Mouse (Mus musculus): ENCODE results near the gene Wdr35.
"Not testable (repeated sequence)": the region's sequence is repeated elsewhere in the genome, so short reads cannot be mapped to it uniquely, and the experiment has no call there.

The Wdr35 gene

DNA sequence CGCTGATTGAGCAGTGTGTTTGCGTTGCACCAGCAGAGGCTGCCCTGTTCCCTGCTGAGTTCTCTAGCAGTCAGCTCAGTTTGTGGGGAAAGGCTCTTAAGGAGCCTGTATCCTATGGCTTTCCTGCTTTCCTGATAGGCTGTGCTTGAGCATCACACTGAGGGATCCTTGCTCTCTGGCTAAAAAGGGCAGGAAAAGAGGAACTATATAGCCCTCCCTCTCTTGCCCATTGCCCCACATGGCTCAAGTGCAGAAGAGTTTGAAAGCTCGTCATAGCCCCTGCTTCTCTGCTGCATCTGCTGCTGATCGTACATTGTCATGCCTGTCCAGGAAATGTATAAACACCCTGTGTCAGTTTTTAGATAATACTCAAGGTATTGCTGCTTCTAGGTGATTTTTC, 33.5 kb downstream of the Wdr35 start:
- no peak for DNase-seq (ENCODE audit: low spot score)

- DNase-seq (ENCODE audit: low spot score): no peak
These were observed 34.1 kb downstream of the Wdr35 start for GRCm38 (mm10) chr12:9007811-9008210.

DNA sequence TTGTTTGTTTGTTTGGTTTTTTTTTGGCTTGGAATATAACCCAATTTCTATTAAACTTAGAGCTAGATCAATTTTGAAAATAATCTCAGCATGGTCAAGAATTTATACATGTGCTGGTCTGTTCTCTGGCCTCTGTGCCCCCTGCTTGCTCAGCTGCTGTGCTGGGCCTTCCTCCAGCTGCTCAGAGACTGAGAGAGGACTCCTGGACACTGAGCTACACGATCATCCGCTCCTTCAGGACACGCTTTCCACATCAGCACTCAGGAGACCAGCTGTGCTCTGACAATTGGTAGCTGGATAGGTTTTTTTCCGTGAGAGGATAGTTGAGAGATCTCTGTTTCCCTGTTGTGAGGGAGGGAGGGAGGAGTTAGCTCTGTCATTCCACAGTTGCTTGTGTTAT, 36.6 kb downstream of the Wdr35 start:
- DNase-seq (ENCODE audit: low spot score): no peak

DNA sequence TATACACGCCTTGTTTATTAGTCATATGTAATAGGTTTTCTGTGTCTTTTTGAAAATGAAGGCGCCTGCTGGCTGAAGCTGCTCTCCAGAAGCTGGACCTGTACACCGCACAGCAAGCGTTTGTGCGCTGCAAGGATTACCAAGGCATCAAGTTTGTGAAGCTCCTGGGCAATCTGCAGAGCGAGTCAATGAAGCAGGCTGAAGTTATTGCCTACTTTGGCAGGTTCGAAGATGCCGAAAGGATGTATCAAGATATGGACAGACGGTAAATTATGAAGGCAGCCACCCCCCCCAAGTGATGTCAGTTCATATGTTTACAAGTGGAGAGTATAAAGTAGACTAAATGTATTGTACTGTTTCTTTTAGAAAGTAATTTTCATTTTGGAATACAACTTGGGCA, 42.7 kb downstream of the Wdr35 start:
- DNase-seq (ENCODE audit: low spot score): no peak

DNA sequence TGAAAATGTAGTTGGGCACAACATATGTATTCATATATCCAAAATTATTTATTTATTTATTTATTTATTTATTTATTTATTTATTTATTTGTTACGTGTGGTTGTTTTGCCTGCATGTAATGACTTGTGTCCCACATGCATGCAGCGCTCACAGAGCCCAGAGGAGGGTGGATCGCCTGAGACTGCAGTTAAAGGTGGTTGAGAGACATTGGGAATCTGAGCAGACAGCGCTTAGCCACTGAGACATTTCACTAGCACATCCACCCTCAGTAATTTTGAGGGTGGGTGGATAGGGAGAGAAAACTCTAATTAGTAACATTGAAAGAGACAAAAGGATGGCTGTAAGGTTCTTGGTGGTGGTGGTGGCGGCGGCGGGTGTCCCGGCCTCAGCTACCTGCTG, 46.7 kb downstream of the Wdr35 start:
- no peak for DNase-seq (ENCODE audit: low spot score)

- DNase-seq (ENCODE audit: low spot score): no peak
These were observed 47.3 kb downstream of the Wdr35 start for GRCm38 (mm10) chr12:9020986-9021385.

DNA sequence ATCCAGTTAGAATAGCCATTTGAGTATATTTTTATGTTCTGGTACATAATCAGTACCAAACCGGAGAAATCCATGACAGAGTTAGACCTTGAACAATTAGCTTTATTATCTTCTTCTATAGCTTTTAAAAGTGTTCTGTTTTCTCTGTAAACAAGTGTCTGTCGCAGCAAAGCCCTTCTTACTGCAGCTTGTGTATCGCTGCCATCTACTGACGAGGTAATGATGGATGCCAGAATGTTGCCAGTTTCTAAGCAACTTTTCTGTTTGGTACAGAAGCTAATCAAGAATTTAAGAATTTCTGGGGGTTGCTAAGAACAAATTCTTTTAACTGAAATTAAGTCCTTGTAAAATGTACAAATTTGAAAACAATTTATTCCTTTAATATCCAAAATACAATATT, 49.3 kb downstream of the Wdr35 start:
- DNase-seq (ENCODE audit: low spot score): no peak

- DNase-seq (ENCODE audit: low spot score): no peak
These were observed 50.4 kb downstream of the Wdr35 start for GRCm38 (mm10) chr12:9024071-9024470.

- DNase-seq (ENCODE audit: low spot score): no peak
These were observed 51.0 kb downstream of the Wdr35 start for GRCm38 (mm10) chr12:9024736-9025135.

DNA sequence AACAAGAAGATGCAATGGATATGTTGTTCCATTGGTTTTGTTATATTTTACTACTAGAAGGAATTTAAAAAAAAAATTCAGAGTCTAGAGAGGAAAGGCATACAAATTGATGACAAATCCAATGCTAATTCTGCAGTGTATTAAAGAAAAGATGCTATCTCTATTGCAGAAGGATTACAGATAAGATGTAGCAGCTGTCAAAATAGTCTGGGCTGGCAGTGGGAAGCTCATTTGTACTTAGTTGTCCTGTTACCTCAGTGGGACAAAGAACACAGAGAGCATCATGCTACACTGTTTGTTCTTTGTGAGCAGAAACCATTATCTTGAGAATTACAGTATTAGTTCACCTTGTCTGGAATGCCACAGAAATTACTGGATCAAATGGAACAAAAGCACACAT, 53.2 kb downstream of the Wdr35 start:
- DNase-seq (ENCODE audit: low spot score): no peak

GRCm38 (mm10) chr12:9028816-9029215, 55.1 kb downstream of the Wdr35 start:
- DNase-seq (ENCODE audit: low spot score): not testable (repeated sequence)

DNA sequence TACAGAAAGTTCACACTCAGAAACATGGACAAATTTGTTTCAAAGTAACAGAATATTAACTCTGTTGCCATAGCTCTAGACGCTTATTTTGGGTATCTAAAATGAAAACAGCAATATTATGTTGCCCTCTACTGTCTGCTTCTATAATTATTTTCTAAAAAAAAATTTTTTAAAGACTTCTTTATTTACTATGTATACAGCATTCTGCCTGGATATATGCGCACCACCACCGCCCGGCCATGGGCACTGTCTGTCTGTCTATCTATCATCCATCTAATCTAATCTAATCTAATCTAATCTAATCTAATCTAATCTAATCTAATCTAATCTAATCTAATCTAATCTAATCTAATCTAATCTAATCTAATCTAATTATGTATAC, 55.8 kb downstream of the Wdr35 start:
- DNase-seq (ENCODE audit: low spot score): no peak

GRCm38 (mm10) chr12:9029888-9030723, 56.4 kb downstream of the Wdr35 start, which contains the start of gene Ttc32:
Ttc32 (plus strand) TSS chr12:9029997.
- DNase-seq (ENCODE audit: low spot score): peak; percentile 96

DNA sequence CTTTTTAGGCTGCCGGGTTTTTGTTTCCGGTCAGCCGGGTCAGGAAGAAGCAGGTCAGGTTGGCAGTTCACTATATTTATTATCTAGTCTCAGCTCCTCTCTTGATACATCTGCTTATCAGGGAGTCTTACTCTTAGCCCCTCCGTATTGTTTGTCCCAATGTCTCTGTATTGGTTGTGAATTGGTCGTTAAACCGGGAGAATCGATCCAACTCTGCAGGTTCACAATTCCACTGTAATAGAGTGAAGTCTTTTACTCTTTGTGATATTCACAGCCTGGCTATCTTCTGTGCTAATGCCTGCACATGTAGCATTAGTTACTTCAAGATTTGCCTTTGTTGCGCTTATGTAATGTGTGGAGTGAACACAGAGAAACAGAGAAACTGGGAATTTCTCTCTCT, 57.5 kb downstream of the Wdr35 start:
- DNase-seq (ENCODE audit: low spot score): no peak

GRCm38 (mm10) chr12:9033140-9033539, 59.4 kb downstream of the Wdr35 start:
- no peak for DNase-seq (ENCODE audit: low spot score)

DNA sequence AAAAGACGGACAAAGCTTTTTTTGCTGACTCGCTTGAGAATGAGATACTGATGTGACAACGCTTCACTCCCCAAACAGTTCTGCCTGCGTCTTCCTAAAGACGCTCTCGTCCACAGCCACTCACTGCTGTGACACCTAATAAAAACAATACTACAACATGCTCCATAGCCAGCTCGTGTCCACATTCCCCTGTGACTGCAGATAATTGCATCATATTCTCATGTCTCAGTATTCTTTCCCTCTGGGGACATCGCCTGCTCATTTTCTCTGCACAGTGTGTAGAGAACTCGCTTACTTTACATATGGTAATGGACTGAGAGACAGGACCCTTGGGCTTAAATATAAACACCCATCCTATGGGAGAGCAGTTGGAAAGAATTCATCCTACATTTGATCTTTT, 62.7 kb downstream of the Wdr35 start:
- no peak for DNase-seq (ENCODE audit: low spot score)

GRCm38 (mm10) chr12:9040177-9040576, 66.5 kb downstream of the Wdr35 start:
- DNase-seq (ENCODE audit: low spot score): no peak

GRCm38 (mm10) chr12:9040686-9041085, 67.0 kb downstream of the Wdr35 start:
- no peak for DNase-seq (ENCODE audit: low spot score)

- no peak for DNase-seq (ENCODE audit: low spot score)
These were observed 68.6 kb downstream of the Wdr35 start for GRCm38 (mm10) chr12:9042316-9042715.

- DNase-seq (ENCODE audit: low spot score): no peak
These were observed 69.1 kb downstream of the Wdr35 start for GRCm38 (mm10) chr12:9042759-9043158.

- no peak for DNase-seq (ENCODE audit: low spot score)
These were observed 71.0 kb downstream of the Wdr35 start for GRCm38 (mm10) chr12:9044666-9045065.

DNA sequence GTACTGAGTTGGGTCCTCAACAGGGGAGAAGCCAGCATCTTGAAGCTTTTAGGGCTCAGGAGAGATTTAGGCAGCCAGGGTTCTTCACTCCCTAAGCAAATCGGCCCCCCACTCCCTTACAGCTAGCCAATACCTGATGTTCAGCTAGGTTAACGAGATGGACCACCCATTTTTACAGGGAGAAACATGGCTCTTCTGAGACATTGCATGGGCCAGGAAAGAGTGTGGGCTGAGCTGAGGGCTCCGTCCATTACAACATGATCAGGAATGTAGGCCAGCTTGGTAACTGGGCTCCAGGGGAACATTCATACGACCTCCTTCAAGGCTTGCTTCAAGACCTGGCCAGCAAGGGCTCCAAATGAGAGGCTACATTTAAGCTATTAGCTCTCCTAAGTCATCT, 73.0 kb downstream of the Wdr35 start:
- DNase-seq (ENCODE audit: low spot score): no peak

- DNase-seq (ENCODE audit: low spot score): no peak
These were observed 74.4 kb downstream of the Wdr35 start for GRCm38 (mm10) chr12:9048090-9048489.

- DNase-seq (ENCODE audit: low spot score): no peak
These were observed 77.1 kb downstream of the Wdr35 start for GRCm38 (mm10) chr12:9050824-9051223.
